Mouse (Mus musculus) spleen, postnatal 14 days (tissue): ENCODE measurements around the gene Gmds.

Source experiments
- DNase-seq, 2 experiments: peaks; one replicate each; pipeline ENCODE4 v3.0.0; 2021 to 2022; ENCODE audit warnings: low spot score in 2 of 2

The Gmds gene

GRCm38 (mm10) chr13:31956112-31956511 lies 382.4 kb downstream of the Gmds start:
- DNase-seq: no peak

- DNase-seq: no peak
Observed at GRCm38 (mm10) chr13:31955171-31955570, 383.4 kb downstream of the Gmds start.

GRCm38 (mm10) chr13:31944676-31945210 lies 393.8 kb downstream of the Gmds start:
- no peak for DNase-seq

- DNase-seq: no peak
Observed at GRCm38 (mm10) chr13:31943482-31944275, 394.9 kb downstream of the Gmds start.

GRCm38 (mm10) chr13:31929299-31929698 lies 409.2 kb downstream of the Gmds start:
- no peak for DNase-seq

GRCm38 (mm10) chr13:31926599-31926998 lies 411.9 kb downstream of the Gmds start:
- no peak for DNase-seq

GRCm38 (mm10) chr13:31924506-31924905 lies 414.0 kb downstream of the Gmds start:
- no peak for DNase-seq

- no peak for DNase-seq
Observed at GRCm38 (mm10) chr13:31919716-31920115, 418.8 kb downstream of the Gmds start.

- DNase-seq: no peak
Observed at GRCm38 (mm10) chr13:31917387-31917786, 421.2 kb downstream of the Gmds start.

GRCm38 (mm10) chr13:31915748-31916147 lies 422.8 kb downstream of the Gmds start:
- DNase-seq: no peak

- no peak for DNase-seq
Observed at GRCm38 (mm10) chr13:31914901-31915587, 423.5 kb downstream of the Gmds start.

GRCm38 (mm10) chr13:31911956-31912355 lies 426.6 kb downstream of the Gmds start:
- no peak for DNase-seq

GRCm38 (mm10) chr13:31911362-31911761 lies 427.2 kb downstream of the Gmds start:
- DNase-seq: no peak

- DNase-seq: no peak
Observed at GRCm38 (mm10) chr13:31909031-31909430, 429.5 kb downstream of the Gmds start.

- DNase-seq: no peak
Observed at GRCm38 (mm10) chr13:31906514-31906913, 432.0 kb downstream of the Gmds start.

GRCm38 (mm10) chr13:31900191-31900590 lies 438.3 kb downstream of the Gmds start:
- no peak for DNase-seq

GRCm38 (mm10) chr13:31899392-31899791 lies 439.1 kb downstream of the Gmds start:
- DNase-seq: no peak

GRCm38 (mm10) chr13:31897493-31897892 lies 441.0 kb downstream of the Gmds start:
- no peak for DNase-seq

- DNase-seq: no peak
Observed at GRCm38 (mm10) chr13:31894511-31894910, 444.0 kb downstream of the Gmds start.

GRCm38 (mm10) chr13:31892913-31893514 lies 445.5 kb downstream of the Gmds start:
- DNase-seq: no peak

- DNase-seq: no peak
Observed at GRCm38 (mm10) chr13:31888500-31888899, 450.0 kb downstream of the Gmds start.

- no peak for DNase-seq
Observed at GRCm38 (mm10) chr13:31885769-31886168, 452.8 kb downstream of the Gmds start.
